Mouse (Mus musculus) E14TG2a.4 (cell line): ENCODE data around the gene Olfr524.

Experiments used
- CTCF ChIP-seq: conservative IDR thresholded peaks from 2 replicates; pipeline ENCODE4 v1.5.1; 2014; ENCODE audit warnings: low read length
- NANOG ChIP-seq: IDR thresholded peaks from 2 replicates; pipeline ENCODE4 v1.6.1; 2014; ENCODE audit warnings: borderline replicate concordance, low read length, mixed read lengths
- POU5F1 ChIP-seq: IDR thresholded peaks from 2 replicates; pipeline ENCODE4 v1.6.1; 2014; ENCODE audit warnings: low read length, borderline replicate concordance

GRCm38 (mm10) chr7:140172936-140173335 lies 32.8 kb downstream of the Olfr524 start, which contains the start of gene Olfr523:
- TF ChIP-seq CTCF, result no peak
- no peak for TF ChIP-seq POU5F1
- TF ChIP-seq NANOG, result no peak
